In the genomic region with DNA sequence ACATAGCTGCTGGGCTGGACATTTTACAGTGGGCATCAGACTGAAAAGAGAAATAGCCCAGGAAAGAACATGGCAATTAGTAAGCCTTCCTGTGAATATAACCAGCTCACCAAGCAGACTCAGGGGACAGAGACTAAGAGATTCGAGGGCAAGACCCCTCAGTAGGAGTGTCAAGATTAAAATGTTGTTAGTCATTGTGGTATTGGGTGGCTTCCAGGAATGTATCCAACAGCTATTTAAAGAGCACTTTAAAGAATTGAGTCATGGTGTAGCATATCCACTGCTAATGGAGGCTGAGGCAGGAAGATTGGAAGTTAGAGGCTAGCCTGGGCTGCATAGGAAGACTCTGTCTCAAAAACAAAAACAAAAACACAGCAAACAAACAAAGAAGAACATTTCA, we compare ENCODE assay signal across 21 mouse cellular contexts. TPM values are rescaled to one million over a fixed set of nuclear protein-coding genes. Genes with fewer than 3 reads are reported as not detected.
"Had no signal": no experiment of that assay in that cellular context is flagged by ENCODE, and none has a peak within 500 bp of the region (broad histone marks: within the 10 kb centered on the region; RNA-seq: fewer than 3 reads in every experiment).

No protein-coding gene starts in this region.

- H3K4me3 ChIP-seq: limb, embryonic 13.5 days; megakaryocyte, embryonic 14.5 days; neural tube, embryonic 13.5 days had no signal

- H3K36me3 ChIP-seq: limb, embryonic 13.5 days; neural tube, embryonic 13.5 days had no signal

- DNase-seq: kidney, adult 8-10 months; kidney, postnatal 25 days; layer of hippocampus, adult 9-11 months; layer of hippocampus, postnatal 36 days; left cerebral cortex, postnatal 4 days; lung, adult 18-20 months; lung, postnatal 36 days; retina, postnatal 1 day; right cerebral cortex, postnatal 4 days; spleen, adult 18-20 months; thymus, postnatal 4 days had no signal

- H3K9ac ChIP-seq: limb, embryonic 13.5 days; liver, embryonic 14.5 days; neural tube, embryonic 13.5 days had no signal

- H3K4me2 ChIP-seq: limb, embryonic 13.5 days; midbrain, embryonic 11.5 days; neural tube, embryonic 13.5 days had no signal

- H3K27me3 ChIP-seq: limb, embryonic 13.5 days; megakaryocyte, embryonic 14.5 days; neural tube, embryonic 13.5 days had no signal

- H3K9me3 ChIP-seq: limb, embryonic 13.5 days had no signal

- H3K27ac ChIP-seq: limb, embryonic 13.5 days; liver, embryonic 14.5 days; neural tube, embryonic 13.5 days had no signal

- ATAC-seq: lung, postnatal 0 days; midbrain, embryonic 16.5 days had no signal

RNA-seq across cellular contexts. Expression of a gene that starts 0.9 kb away (rescaled TPM):
- total RNA-seq: layer of hippocampus, postnatal 36 days; left cerebral cortex, postnatal 4 days; liver, adult 2 months had no signal
- polyA plus RNA-seq: kidney, embryonic 16.5 days; limb, embryonic 13.5 days; midbrain, embryonic 11.5 days; neural tube, embryonic 13.5 days; stomach, embryonic 14.5 days had no signal
